Mouse (Mus musculus) MEL (cell line): ENCODE measurements around the gene Speer4d.
"Not testable (repeated sequence)": the region's sequence is repeated elsewhere in the genome, so short reads cannot be mapped to it uniquely, and the experiment has no call there.

ENCODE experiments used
- BHLHE40 ChIP-seq: IDR thresholded peaks from 2 replicates; pipeline ENCODE4 v1.6.1; 2012; ENCODE audit warnings: low read depth, mild to moderate bottlenecking, inconsistent platforms, low read length, improper control_type of control experiment, borderline replicate concordance
- POLR2AphosphoS2 ChIP-seq: IDR thresholded peaks from 2 replicates; pipeline ENCODE4 v1.6.1; 2011; ENCODE audit warnings: low read length, improper control_type of control experiment
- TCF12 ChIP-seq: IDR thresholded peaks from 2 replicates; pipeline ENCODE4 v1.6.1; 2014; ENCODE audit warnings: low read depth, mild to moderate bottlenecking, inconsistent platforms, low read length, improper control_type of control experiment, moderate library complexity

DNA sequence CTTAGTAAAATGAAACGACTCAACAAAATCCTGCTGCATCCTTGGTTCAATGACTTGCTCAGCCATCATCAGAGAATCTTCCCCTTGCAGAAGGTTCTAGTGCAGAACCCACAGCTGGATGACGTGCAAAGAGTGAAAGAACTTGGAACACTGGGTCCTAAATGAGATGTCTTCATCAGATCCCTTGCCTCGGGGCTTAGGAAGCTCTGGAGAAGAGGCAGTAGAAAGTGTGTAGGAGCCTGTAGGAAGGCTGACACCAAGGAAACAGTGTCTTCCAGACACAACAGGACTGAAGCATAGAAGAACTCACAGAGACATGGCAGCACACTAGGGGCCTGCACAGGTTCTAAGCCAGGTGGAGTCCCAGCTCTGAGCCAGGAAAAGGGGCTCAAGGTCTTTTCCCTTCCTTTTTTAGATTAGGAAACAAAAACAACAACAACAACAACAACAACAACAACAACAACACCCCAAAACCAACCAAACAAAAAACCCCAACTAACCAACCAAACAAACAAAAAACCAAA is 16.4 kb upstream of the Speer4d start:
- not testable (repeated sequence) for TF ChIP-seq POLR2AphosphoS2, BHLHE40, TCF12
